Mouse (Mus musculus): Measurements from ENCODE around the gene Robo2. TPM values are rescaled to one million over a fixed set of nuclear protein-coding genes. Genes with fewer than 3 reads are reported as not detected.
"Not testable (repeated sequence)": the region's sequence is repeated elsewhere in the genome, so short reads cannot be mapped to it uniquely, and the experiment has no call there.

Robo2 gene
- polyA plus RNA-seq, 1 experiment from 2014 or later = 3.6 TPM

- no peaks in the 10 kb centered on the region for H3K4me1 ChIP-seq (ENCODE audit: control insufficient read depth, low read depth, low read length)
- H3K27me3 ChIP-seq (ENCODE audit: control insufficient read depth, insufficient read depth, low read depth, low read length) = no peaks in the 10 kb centered on the region
- no peak overlapping the region for H3K27ac ChIP-seq (ENCODE audit: low read length)
- ATAC-seq (ENCODE audit: low read depth) = no peak
- H3K4me2 ChIP-seq (ENCODE audit: low read depth, low read length) = no peak overlapping the region
- no peak overlapping the region for H3K4me3 ChIP-seq (ENCODE audit: low read depth, low read length)
- no peak overlapping the region for H3K9ac ChIP-seq (ENCODE audit: low read depth, low read length)
- no peaks in the 10 kb centered on the region for H3K36me3 ChIP-seq (ENCODE audit: control insufficient read depth, insufficient read depth)
- H3K9me3 ChIP-seq (replicated peaks; ENCODE audit: control insufficient read depth, low read length) = no peaks in the 10 kb centered on the region
- WGBS (ENCODE audit: insufficient replicate concordance) = 55% methylated on average over 3 of the region's 3 CpGs
These were observed 252.4 kb downstream of the Robo2 start for GRCm38 (mm10) chr16:74159189-74159588.

GRCm38 (mm10) chr16:74136181-74136580 is 275.4 kb downstream of the Robo2 start:
- Histone ChIP-seq H3K27me3 (ENCODE audit: control insufficient read depth, insufficient read depth, low read depth, low read length) (no peaks in the 10 kb centered on the region), H3K9me3 (replicated peaks; ENCODE audit: control insufficient read depth, low read length) (no peaks in the 10 kb centered on the region), H3K9ac (ENCODE audit: low read depth, low read length) (no peak overlapping the region), H3K4me3 (ENCODE audit: low read depth, low read length) (no peak overlapping the region), H3K27ac (ENCODE audit: low read length) (no peak overlapping the region), H3K4me2 (ENCODE audit: low read depth, low read length) (no peak overlapping the region), H3K4me1 (ENCODE audit: control insufficient read depth, low read depth, low read length) (no peaks in the 10 kb centered on the region), H3K36me3 (ENCODE audit: control insufficient read depth, insufficient read depth) (no peaks in the 10 kb centered on the region)
- WGBS (ENCODE audit: insufficient replicate concordance) = 48% methylated on average over 1 of the region's 1 CpGs
- no peak for ATAC-seq (ENCODE audit: low read depth)

- Histone ChIP-seq H3K36me3 (ENCODE audit: control insufficient read depth, insufficient read depth) (no peaks in the 10 kb centered on the region), H3K4me3 (ENCODE audit: low read depth, low read length) (no peak overlapping the region), H3K27ac (ENCODE audit: low read length) (no peak overlapping the region), H3K9me3 (replicated peaks; ENCODE audit: control insufficient read depth, low read length) (no peaks in the 10 kb centered on the region), H3K4me1 (ENCODE audit: control insufficient read depth, low read depth, low read length) (no peaks in the 10 kb centered on the region), H3K9ac (ENCODE audit: low read depth, low read length) (no peak overlapping the region), H3K4me2 (ENCODE audit: low read depth, low read length) (no peak overlapping the region), H3K27me3 (ENCODE audit: control insufficient read depth, insufficient read depth, low read depth, low read length) (no peaks in the 10 kb centered on the region)
- ATAC-seq (ENCODE audit: low read depth) = no peak
- WGBS (ENCODE audit: insufficient replicate concordance) = 63% methylated on average over 6 of the region's 6 CpGs
These were observed 278.8 kb downstream of the Robo2 start for GRCm38 (mm10) chr16:74132833-74133232.

- Histone ChIP-seq H3K9ac (ENCODE audit: low read depth, low read length) (no peak overlapping the region), H3K9me3 (replicated peaks; ENCODE audit: control insufficient read depth, low read length) (no peaks in the 10 kb centered on the region), H3K4me3 (ENCODE audit: low read depth, low read length) (no peak overlapping the region), H3K36me3 (ENCODE audit: control insufficient read depth, insufficient read depth) (no peaks in the 10 kb centered on the region), H3K27ac (ENCODE audit: low read length) (no peak overlapping the region), H3K27me3 (ENCODE audit: control insufficient read depth, insufficient read depth, low read depth, low read length) (no peaks in the 10 kb centered on the region), H3K4me2 (ENCODE audit: low read depth, low read length) (no peak overlapping the region), H3K4me1 (ENCODE audit: control insufficient read depth, low read depth, low read length) (no peaks in the 10 kb centered on the region)
- 62% methylated on average over 5 of the region's 5 CpGs for WGBS (ENCODE audit: insufficient replicate concordance)
- no peak for ATAC-seq (ENCODE audit: low read depth)
These were observed 280.3 kb downstream of the Robo2 start for GRCm38 (mm10) chr16:74131370-74131769.

- Histone ChIP-seq H3K9ac (ENCODE audit: low read depth, low read length) (no peak overlapping the region), H3K36me3 (ENCODE audit: control insufficient read depth, insufficient read depth) (no peaks in the 10 kb centered on the region), H3K9me3 (replicated peaks; ENCODE audit: control insufficient read depth, low read length) (no peaks in the 10 kb centered on the region), H3K27ac (ENCODE audit: low read length) (no peak overlapping the region), H3K27me3 (ENCODE audit: control insufficient read depth, insufficient read depth, low read depth, low read length) (no peaks in the 10 kb centered on the region), H3K4me1 (ENCODE audit: control insufficient read depth, low read depth, low read length) (no peaks in the 10 kb centered on the region), H3K4me2 (ENCODE audit: low read depth, low read length) (no peak overlapping the region), H3K4me3 (ENCODE audit: low read depth, low read length) (no peak overlapping the region)
- 55% methylated on average over 5 of the region's 5 CpGs for WGBS (ENCODE audit: insufficient replicate concordance)
- no peak for ATAC-seq (ENCODE audit: low read depth)
These were observed 283.1 kb downstream of the Robo2 start for GRCm38 (mm10) chr16:74128443-74128983.

- no peaks in the 10 kb centered on the region for H3K9me3 ChIP-seq (replicated peaks; ENCODE audit: control insufficient read depth, low read length)
- no peak overlapping the region for H3K9ac ChIP-seq (ENCODE audit: low read depth, low read length)
- H3K4me2 ChIP-seq (ENCODE audit: low read depth, low read length) = no peak overlapping the region
- H3K4me3 ChIP-seq (ENCODE audit: low read depth, low read length) = no peak overlapping the region
- H3K4me1 ChIP-seq (ENCODE audit: control insufficient read depth, low read depth, low read length) = no peaks in the 10 kb centered on the region
- 69% methylated on average over 3 of the region's 3 CpGs for WGBS (ENCODE audit: insufficient replicate concordance)
- no peak overlapping the region for H3K27ac ChIP-seq (ENCODE audit: low read length)
- H3K27me3 ChIP-seq (ENCODE audit: control insufficient read depth, insufficient read depth, low read depth, low read length) = no peaks in the 10 kb centered on the region
- H3K36me3 ChIP-seq (ENCODE audit: control insufficient read depth, insufficient read depth) = no peaks in the 10 kb centered on the region
- no peak for ATAC-seq (ENCODE audit: low read depth)
These were observed 298.5 kb downstream of the Robo2 start for GRCm38 (mm10) chr16:74113155-74113554.

- ATAC-seq (ENCODE audit: low read depth) = no peak
- 65% methylated on average over 4 of the region's 4 CpGs for WGBS (ENCODE audit: insufficient replicate concordance)
These were observed 300.5 kb downstream of the Robo2 start for GRCm38 (mm10) chr16:74111101-74111500.

GRCm38 (mm10) chr16:74104449-74104848 is 307.2 kb downstream of the Robo2 start:
- not testable (repeated sequence) for H3K4me1 ChIP-seq (ENCODE audit: control insufficient read depth, low read depth, low read length); H3K27ac ChIP-seq (ENCODE audit: low read length); H3K36me3 ChIP-seq (ENCODE audit: control insufficient read depth, insufficient read depth); H3K4me2 ChIP-seq (ENCODE audit: low read depth, low read length); H3K4me3 ChIP-seq (ENCODE audit: low read depth, low read length); ATAC-seq (ENCODE audit: low read depth); H3K9me3 ChIP-seq (replicated peaks; ENCODE audit: control insufficient read depth, low read length); H3K9ac ChIP-seq (ENCODE audit: low read depth, low read length); H3K27me3 ChIP-seq (ENCODE audit: control insufficient read depth, insufficient read depth, low read depth, low read length)
- 64% methylated on average over 8 of the region's 8 CpGs for WGBS (ENCODE audit: insufficient replicate concordance)

More at GRCm38 (mm10) chr16:74111101-74111500, 300.5 kb downstream of the Robo2 start:
- no peaks in the 10 kb centered on the region for H3K27me3 ChIP-seq (ENCODE audit: control insufficient read depth, insufficient read depth, low read depth, low read length)
- H3K4me1 ChIP-seq (ENCODE audit: control insufficient read depth, low read depth, low read length) = no peaks in the 10 kb centered on the region
- no peak overlapping the region for H3K4me3 ChIP-seq (ENCODE audit: low read depth, low read length)
- H3K9me3 ChIP-seq (replicated peaks; ENCODE audit: control insufficient read depth, low read length) = no peaks in the 10 kb centered on the region
- no peak overlapping the region for H3K27ac ChIP-seq (ENCODE audit: low read length)
- H3K36me3 ChIP-seq (ENCODE audit: control insufficient read depth, insufficient read depth) = no peaks in the 10 kb centered on the region
- H3K4me2 ChIP-seq (ENCODE audit: low read depth, low read length) = no peak overlapping the region
- H3K9ac ChIP-seq (ENCODE audit: low read depth, low read length) = no peak overlapping the region

GRCm38 (mm10) chr16:74092997-74093801 is 318.4 kb downstream of the Robo2 start:
- no peaks in the 10 kb centered on the region for H3K36me3 ChIP-seq (ENCODE audit: control insufficient read depth, insufficient read depth)
- no peak overlapping the region for H3K9ac ChIP-seq (ENCODE audit: low read depth, low read length)
- H3K4me2 ChIP-seq (ENCODE audit: low read depth, low read length) = no peak overlapping the region
- H3K9me3 ChIP-seq (replicated peaks; ENCODE audit: control insufficient read depth, low read length) = no peaks in the 10 kb centered on the region
- ATAC-seq (ENCODE audit: low read depth) = no peak
- 52% methylated on average over 7 of the region's 7 CpGs for WGBS (ENCODE audit: insufficient replicate concordance)
- H3K27ac ChIP-seq (ENCODE audit: low read length) = no peak overlapping the region
- H3K4me3 ChIP-seq (ENCODE audit: low read depth, low read length) = no peak overlapping the region
- H3K27me3 ChIP-seq (ENCODE audit: control insufficient read depth, insufficient read depth, low read depth, low read length) = no peaks in the 10 kb centered on the region
- no peaks in the 10 kb centered on the region for H3K4me1 ChIP-seq (ENCODE audit: control insufficient read depth, low read depth, low read length)

Data from liver, embryonic 16.5 days (tissue).